Comparison of ENCODE assay signal across 10 mouse cellular contexts in genomic region chr5:47014351-47014750, GRCm38 (mm10).
DNase-seq lines count a peak whose midpoint lies in the region; ATAC-seq and TF ChIP-seq lines count a peak whose summit lies in the region.
"Had no signal": no experiment of that assay in that cellular context is flagged by ENCODE, and none has a peak within 500 bp of the region (broad histone marks: within the 10 kb centered on the region; RNA-seq: fewer than 3 reads in every experiment).

No protein-coding gene starts in this region.

- H3K27ac ChIP-seq in kidney, postnatal 0 days: no peak overlapping the region
- H3K27ac ChIP-seq in thymus, adult 2 months (ENCODE audit: control insufficient read depth, insufficient read depth, low read length): no peak overlapping the region

- H3K27me3 ChIP-seq in kidney, postnatal 0 days (ENCODE audit: insufficient read depth, low read length): no peaks in the 10 kb centered on the region
- no peaks in the 10 kb centered on the region for H3K27me3 ChIP-seq in thymus, adult 2 months (ENCODE audit: control insufficient read depth, insufficient read depth, low read length)

- no peak for TF ChIP-seq POLR2A in thymus, adult 2 months (IDR thresholded peaks at IDR 0.05; ENCODE audit: control insufficient read depth, extremely low read depth, insufficient read depth, low read length, poor library complexity)

- H3K4me1 ChIP-seq in kidney, postnatal 0 days (replicated peaks; ENCODE audit: insufficient read depth, low read length): no peaks in the 10 kb centered on the region
- no peaks in the 10 kb centered on the region for H3K4me1 ChIP-seq in thymus, adult 2 months (replicated peaks; ENCODE audit: control insufficient read depth, insufficient read depth, low read length)

- H3K4me3 ChIP-seq in kidney, postnatal 0 days (replicated peaks; ENCODE audit: low read depth, low read length): no peak overlapping the region
- no peak overlapping the region for H3K4me3 ChIP-seq in thymus, adult 2 months (ENCODE audit: control insufficient read depth, insufficient read depth, low read length)
- H3K4me3 ChIP-seq: myocyte had no signal

- H3K9ac ChIP-seq in kidney, postnatal 0 days (ENCODE audit: low read depth, low read length): no peak overlapping the region

- no peaks in the 10 kb centered on the region for H3K36me3 ChIP-seq in kidney, postnatal 0 days (ENCODE audit: insufficient read depth, low read length)
- no peaks in the 10 kb centered on the region for H3K36me3 ChIP-seq in thymus, adult 2 months (ENCODE audit: control insufficient read depth, insufficient read depth, low read length)
- H3K36me3 ChIP-seq: G1E had no signal

- no peaks in the 10 kb centered on the region for H3K9me3 ChIP-seq in kidney, postnatal 0 days (replicated peaks; ENCODE audit: low read length)
- H3K9me3 ChIP-seq: G1E had no signal

- no peak for ATAC-seq in kidney, postnatal 0 days (replicated peaks; ENCODE audit: low FRiP score, low read depth)

- TF ChIP-seq CTCF in kidney, postnatal 0 days (IDR thresholded peaks at IDR 0.05; ENCODE audit: low read depth): peak; percentile 78
- no peak for TF ChIP-seq CTCF in thymus, adult 2 months (IDR thresholded peaks at IDR 0.05; ENCODE audit: borderline replicate concordance, control insufficient read depth, extremely low read depth, insufficient read depth, low read length, poor library complexity)

- H3K4me2 ChIP-seq in kidney, postnatal 0 days (ENCODE audit: low read length): no peak overlapping the region

- DNase-seq in gastrocnemius, postnatal 10 days: peak; percentile 47
- no peak for DNase-seq in gastrocnemius, adult 8-10 months (ENCODE audit: low spot score in 2 of 2)
- DNase-seq in ovary, postnatal 14 days (ENCODE audit: low spot score): peak; percentile 37
- DNase-seq in ovary, postnatal 10 days (ENCODE audit: low spot score): no peak
- DNase-seq in cerebellum, postnatal 36 days: peak; percentile 14 to 17
- DNase-seq in kidney, postnatal 0 days (ENCODE audit: low spot score): peak; percentile 71
- peak; percentile 19 for DNase-seq in lung, postnatal 25 days (ENCODE audit: low spot score)
- no peak for DNase-seq in thymus, adult 2 months

Comparison
In these comparisons a context has a peak if more than half of its experiments do, and no peak if none do; other contexts are left out.
1. DNase-seq: peak in gastrocnemius, postnatal 10 days (single experiment), ovary, postnatal 14 days (single experiment), cerebellum, postnatal 36 days (2 of 2), kidney, postnatal 0 days (single experiment) and lung, postnatal 25 days (single experiment); none in gastrocnemius, adult 8-10 months (0 of 2), ovary, postnatal 10 days (single experiment) and thymus, adult 2 months (single experiment).